Mouse (Mus musculus) heart, adult 18-20 months (tissue): ENCODE data around the gene Nek1. TPM values are rescaled to one million over a fixed set of nuclear protein-coding genes. Genes with fewer than 3 reads are reported as not detected.
A peak's percentile ranks its signal among the peaks of the same experiment; 100 is the strongest.

Source experiments
- DNase-seq, 2 experiments: peaks; one replicate each; pipeline ENCODE4 v3.0.0; 2021 to 2022; ENCODE audit warnings: mixed read lengths in 1 of 2
- long read RNA-seq, 2 experiments: library from polyadenylated mRNA; stranded (forward); transcript quantifications; one replicate each; pipeline ENCODE4 v2.0.0; 2021
- total RNA-seq, 2 experiments: library from RNA; stranded (reverse); gene quantifications; 2 replicates each; pipeline ENCODE4 v1.2.3; 2021

Nek1 gene
- 1 to 10 TPM; 9.5 to 9.6 TPM for total RNA-seq
- long read RNA-seq, experiment 1, full-length matches to known transcripts = 1 of 2 reads
- long read RNA-seq, experiment 1, partial matches to known transcripts = 1 of 2 reads
- long read RNA-seq, experiment 1, other reads (novel, unspliced or antisense) = 0 of 2 reads
- long read RNA-seq, experiment 2, full-length matches to known transcripts = 1 of 1 reads
- long read RNA-seq, experiment 2, partial matches to known transcripts = 0 of 1 reads
- long read RNA-seq, experiment 2, other reads (novel, unspliced or antisense) = 0 of 1 reads

DNA sequence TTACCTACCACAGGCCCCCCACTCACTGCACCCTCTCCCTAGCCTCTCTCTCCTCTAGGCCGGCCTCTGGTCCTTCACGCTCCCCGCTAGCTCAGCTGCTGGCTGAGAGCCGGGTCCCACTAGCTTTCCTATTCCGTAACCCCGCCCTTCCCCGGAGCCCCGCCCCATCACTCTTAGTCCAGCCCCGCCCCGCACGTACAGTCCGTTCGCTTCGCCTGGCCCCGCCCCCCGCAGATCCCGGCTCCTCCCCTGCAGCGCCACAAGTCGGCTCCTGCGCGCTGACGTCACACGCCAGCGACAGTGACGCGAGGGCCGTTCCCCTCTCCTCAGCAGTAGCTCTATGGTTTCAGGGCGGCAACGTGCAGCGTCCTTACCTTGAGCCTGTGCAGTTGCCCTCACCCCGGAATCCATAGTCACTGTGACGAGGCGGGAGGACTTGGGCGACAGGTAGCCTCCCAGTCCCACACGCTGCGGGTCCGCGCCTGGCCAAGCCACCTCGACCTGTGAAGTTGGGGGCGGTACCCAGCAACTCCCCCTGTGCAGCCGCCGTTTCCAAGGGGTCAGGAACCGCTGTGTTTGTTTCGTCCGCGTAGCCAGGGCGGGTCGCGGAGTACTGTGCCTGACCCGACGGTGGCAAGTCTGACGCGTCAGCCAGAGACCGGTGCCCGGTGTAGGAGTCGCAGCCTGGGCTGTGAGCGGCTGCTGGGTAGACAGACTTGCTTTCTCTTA is at the start of gene Nek1:
Gene Nek1 (plus strand): TSS at position 286 of the 729 bp plus-strand sequence.
- DNase-seq = peak; percentile 97 to 98

DNA sequence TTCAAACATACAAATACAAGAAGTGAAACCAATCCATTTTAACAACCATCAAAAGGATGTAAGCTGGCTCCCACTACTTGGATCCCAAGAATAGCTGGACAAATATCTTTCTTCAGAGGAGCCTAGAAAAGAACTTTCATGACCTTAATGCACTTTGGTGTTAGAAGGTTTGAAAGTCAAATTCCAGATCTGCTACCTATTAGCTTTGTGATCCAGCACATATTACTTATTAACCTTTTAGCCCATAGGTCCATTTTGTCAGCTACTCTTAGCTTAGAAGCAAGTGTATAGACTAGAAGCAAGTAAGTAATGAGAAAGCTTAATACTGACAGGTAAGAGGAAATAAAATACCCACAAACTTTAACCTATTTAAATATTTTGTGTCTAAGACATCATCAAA is 45.5 kb upstream of the Nek1 start:
- DNase-seq = no peak

DNA sequence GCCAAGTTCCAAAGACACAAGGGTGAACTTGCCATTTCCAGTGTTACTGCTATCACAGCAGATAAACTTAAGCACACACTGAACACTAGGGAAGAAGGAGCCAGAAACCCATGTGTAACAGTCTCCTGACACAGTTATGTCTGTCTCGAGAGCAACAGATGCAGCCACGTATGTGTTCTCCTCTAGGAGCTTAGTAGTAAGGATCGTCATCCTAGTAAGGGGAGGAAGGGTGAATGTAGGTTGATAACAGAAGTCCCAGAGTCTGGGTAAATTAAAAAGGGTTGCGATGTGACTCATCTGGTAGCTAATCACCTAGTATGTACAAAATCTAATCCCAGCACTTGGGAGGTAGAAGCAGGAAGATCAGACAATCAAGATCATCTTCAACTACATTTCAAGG is 43.1 kb upstream of the Nek1 start:
- peak; percentile 35 to 39 for DNase-seq

DNA sequence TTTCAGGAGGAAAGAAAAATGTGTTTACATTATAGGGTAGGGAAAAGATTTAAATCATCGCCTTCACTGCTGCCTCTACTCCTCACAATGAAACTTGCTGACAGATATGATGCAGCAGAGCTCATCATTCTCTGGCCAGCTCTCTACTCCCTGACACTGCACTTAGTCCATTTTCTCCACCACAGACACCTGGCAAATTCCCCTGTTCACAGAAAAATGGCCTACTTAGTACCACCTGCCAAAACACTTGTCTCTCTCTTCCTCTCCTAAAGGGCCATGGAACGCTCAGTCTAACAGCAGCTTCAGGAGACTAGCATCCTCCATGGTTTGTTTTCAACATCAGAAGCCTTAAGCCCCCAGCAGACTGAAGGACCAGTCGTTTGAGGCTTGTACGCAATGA is 41.7 kb upstream of the Nek1 start:
- no peak for DNase-seq

DNA sequence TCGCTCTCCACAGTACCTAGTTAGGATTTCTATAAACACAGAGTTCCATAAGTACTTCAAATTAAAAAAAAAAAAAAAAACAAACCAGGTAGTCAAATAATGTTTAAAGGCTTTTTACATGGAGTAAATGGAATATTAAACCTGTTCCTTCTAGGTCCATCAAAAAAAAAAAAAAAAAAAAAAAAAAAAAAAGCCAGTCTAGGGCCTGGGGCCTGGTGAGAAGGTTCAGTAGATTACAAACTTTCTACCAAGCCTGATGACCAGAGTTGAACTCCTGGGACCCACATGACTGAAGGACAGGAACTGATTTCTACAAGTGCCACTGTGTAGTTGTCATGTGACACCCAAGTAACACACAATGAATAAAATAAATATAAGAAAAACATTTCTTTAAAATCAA is 41.2 kb upstream of the Nek1 start:
- DNase-seq = no peak

DNA sequence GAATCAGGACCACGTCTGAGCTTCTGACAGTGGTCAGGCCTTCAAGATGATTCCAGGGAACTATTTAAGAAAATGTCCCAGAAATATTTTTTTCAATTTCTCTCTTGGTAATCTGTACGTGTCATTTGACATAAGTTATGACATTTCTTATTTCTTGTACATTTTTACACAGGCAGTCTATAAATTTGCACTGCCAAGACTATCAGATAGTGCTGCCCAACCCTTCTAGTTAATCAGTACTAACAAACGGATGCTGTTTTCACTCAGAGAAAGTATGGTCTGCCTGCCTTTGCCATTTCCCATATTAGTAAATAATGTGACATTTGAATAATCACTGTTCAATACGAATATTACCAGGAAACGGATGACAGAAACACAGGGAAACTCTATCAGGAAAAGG is 40.2 kb upstream of the Nek1 start:
- DNase-seq = no peak

DNA sequence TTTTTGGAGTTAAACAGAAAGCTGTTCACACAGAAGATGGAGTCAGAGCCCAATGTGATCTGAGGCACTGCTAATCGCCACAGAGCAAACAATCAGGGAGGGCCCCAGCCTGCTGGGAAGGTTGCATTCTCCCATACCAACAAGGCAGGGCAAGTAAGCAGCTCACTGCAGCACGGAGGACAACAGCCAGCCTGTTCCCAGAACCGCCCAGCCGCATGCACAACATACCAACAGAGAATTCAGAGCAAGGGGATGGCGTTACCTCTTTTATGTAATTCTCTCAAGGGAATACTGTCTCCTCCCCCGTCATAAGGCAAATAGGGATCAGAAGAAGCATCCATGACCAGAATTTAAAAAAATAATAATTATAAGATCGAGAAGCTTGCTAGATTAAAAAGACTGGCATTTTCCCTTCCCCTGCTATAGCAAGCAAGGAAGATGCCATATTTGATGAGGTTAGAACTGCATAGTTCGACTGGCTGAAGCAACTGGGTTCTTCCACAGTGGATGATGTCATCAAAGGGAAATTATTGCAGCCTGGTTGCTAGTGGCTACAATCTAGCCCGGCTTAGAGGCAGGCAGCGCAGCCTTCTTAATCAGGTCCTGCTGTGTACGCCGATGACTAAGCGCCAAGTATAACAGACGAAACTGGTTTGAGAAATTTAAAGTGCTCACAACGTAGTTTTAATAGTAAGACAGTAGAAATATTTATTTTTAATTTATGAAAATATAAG is 38.5 kb upstream of the Nek1 start:
- peak; percentile 82 to 91 for DNase-seq

DNA sequence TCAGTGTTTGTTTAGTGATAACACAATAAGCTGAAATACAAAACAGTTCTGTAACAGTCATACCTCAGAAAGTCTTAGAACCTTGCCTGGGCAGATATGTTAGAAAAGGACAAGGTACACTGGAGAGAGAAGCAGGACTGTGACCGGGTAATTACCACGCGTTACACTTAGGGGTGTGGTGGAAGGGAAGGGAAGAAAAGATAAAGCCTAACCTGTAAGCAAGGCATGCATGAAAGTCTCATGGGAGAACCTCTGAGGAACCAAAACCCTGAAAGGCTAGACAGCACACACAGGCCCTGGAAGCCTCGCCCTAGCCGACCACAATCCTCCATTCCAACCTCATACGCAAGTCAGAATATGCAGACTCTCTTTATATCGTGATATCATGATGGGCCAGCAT is 36.1 kb upstream of the Nek1 start:
- DNase-seq = no peak

DNA sequence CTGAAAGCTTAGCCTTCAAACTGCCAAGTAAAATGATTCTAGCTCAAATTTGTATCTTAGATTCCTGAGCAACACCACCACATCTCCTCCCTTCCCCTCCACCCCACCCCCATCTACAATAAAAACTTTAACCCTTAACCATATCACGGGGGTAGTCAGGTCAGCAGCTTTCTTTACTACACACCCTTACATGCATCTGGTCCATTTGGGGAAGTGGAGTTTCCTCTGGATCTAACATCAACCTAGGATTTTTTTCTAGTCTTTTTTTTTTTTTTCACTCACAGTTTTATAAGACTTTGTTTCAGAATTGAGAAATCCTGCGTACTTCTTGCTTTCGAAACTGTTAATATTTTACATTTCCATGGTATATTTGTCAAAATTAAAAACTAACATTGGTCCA is 30.2 kb upstream of the Nek1 start:
- DNase-seq = no peak

DNA sequence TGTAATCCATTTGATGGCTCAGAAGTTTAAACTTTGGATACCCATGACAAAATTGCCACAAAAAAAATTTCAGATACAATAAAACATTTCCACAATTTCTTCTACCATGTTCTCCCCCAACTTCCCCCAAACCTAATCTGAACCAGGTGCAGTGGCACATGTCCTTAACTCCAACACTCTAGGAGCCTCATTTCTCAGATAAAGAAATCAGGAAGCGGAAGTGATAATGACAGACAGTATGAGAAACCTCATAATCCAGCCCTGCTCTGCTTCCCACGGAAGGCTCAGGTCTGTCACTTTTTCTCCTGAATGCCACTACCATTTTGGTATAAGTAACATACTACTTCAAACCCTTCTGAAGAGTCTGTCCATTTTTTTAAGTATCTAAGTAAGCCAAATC is 29.1 kb upstream of the Nek1 start:
- DNase-seq = no peak

DNA sequence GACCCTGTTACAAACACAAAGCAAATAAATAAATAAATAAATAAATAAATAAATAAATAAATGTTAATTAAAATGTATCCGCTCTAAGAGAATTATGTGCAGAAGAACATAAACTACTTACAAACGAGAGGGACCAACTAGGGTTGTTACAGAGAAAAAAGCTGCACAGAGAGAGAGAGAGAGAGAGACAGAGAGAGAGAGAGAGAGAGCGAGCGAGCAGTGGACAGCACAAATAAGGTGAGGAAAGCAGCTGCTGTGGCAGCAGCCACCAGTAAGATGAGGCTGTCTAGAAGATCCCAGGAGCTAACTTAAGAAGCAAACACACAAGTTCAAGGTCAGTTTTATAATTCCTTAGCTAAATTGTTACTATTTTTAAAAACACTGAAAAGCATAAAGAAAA is 28.5 kb upstream of the Nek1 start:
- DNase-seq = no peak

DNA sequence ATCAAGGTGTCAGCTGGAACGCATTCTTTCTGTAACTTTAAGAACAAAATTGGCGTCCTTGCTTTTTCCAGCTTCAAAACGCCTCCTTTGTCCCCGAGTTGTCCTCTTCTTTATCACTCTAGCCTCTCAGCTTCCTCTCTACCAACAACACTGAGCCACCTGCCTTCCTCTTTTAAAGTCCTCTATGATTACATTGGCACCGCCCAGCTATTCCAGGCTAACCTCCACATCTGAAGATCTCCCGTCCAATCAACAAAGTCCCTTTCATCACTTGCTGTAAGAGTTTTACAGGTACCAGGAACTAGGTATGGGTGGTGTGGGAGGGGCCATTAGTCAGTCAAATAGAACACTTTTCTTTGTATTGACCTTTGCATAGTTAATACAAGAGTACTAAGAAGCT is 27.7 kb upstream of the Nek1 start:
- DNase-seq = no peak

DNA sequence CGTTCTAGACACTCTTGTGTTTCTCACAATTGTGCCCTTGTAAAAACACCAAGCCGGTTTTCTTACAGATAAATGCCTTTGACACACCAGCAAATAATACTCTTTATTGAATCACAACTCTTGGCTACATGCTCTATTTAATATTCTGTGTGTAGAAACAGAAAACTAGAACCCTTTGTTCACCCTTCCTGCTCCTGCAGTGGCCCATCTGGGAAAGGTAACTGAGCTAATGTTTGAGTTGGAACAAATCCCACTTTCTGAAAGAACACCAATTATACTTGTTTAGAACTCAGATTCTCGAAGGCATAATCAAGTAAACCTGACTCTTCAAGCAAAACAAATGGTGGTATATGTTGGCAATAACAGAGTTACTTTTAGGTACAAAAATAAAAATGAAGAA is 27.3 kb upstream of the Nek1 start:
- DNase-seq = no peak

DNA sequence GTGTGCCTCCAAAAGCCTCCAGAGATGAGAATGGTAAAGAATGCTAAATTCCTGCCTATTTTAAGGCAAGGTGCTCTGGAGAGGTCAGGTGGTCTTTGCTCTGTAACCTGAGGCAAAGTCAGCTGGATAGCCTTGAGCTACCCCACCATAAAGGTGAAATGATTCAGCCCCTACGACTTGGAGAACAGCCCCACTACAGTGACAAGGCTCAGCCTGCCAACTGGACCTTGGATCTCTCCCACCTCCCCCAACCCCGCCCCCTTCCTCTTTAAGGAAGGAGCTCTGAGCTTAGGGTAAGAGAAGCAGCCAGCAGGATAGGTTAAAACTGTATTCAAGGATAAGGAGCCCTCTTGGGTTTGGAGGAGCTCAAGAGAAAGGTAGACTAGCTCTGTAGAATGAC is 23.9 kb upstream of the Nek1 start:
- no peak for DNase-seq

DNA sequence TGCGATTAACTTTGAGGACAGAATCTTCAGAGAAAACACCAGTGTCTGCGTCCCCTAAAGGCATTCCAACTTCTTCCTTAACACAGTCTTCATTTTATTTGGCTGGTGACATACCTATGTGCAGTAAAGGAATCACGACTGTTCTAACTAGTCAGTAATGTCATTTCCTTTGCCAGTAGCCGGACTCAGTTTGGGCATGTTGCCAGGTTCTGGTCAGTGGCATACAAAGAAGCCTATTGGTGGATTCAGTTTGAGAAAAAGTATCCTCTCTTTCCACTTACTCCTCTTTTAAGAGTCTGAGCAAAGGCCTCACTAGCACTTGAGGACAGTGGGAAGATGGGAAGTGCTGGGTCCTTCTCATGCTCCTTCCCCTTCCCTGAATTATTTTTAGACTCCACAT is 21.2 kb upstream of the Nek1 start:
- DNase-seq = peak; percentile 32 to 46

DNA sequence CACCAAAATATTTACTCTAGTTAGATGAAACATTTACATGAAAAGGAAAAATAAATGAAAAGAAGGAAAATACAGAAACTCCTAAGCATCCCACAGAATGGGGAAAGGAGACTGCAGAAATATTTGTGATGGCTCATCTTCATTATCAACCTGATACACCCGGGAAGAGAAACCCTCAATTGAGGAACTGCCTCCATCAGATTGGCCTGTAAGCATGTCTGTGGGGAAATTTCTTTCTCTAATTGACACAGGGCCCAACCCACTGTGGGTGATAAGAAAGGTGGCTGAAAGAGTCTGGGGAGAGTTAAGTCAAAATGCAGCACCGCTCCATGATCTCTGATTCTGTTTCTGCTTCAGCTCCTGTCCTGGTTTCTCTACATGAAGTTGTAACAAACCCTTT is 19.5 kb upstream of the Nek1 start:
- no peak for DNase-seq

DNA sequence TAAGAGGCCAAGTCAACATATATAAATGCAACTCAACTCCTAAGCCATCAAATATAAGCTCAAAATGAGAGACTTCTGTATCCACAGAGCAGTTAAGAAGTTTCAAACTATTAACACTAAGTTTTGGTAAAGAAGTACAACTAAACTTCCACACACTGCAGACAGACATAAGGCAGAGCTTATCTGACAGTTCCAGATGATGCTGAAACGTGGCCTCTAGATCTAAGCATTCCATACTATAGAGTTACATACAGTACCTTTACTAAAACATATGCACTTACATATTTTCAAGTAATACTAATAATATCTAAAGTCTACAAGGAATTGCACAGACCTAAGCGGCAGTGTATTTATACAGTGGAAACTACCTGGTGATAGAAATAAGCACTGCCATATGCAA is 18.2 kb upstream of the Nek1 start:
- DNase-seq = no peak

DNA sequence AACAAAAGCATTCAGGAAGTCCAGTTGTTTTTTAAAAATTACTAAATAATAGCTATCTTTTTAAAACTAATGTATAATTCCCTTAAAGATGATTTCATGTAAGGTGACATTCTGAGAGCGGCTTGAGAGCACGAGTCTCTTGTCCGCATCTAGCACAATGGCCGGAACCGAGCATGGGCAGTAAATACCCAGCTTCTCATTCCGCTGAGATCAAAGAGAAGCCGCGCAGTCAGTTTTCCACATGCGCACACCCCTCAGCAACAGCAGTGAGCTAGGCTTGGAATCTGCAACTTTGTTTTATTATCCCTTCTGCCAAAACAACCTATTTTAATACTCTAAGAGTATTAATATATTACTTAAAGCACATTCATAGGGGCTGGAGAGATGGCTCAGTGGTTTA is 16.2 kb upstream of the Nek1 start:
- no peak for DNase-seq

DNA sequence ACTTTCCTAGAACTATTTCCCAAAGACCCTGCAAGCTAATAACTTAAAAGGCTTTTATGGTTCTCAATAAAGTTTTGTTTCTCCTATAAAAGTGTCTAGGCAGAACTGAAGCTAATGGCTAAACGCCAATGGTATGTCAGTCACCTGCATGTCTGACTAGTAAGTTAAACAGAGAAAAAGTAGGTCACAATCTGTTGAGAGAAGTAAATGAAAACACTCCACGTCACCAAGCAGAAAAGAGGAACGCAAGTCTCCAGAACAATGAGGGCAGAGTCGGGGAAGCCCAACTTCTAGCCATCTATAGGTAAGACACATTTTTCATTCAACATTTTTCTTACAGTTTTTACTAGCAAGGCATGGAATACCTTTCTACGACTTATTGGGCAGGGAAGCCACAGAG is 14.5 kb upstream of the Nek1 start:
- no peak for DNase-seq

DNA sequence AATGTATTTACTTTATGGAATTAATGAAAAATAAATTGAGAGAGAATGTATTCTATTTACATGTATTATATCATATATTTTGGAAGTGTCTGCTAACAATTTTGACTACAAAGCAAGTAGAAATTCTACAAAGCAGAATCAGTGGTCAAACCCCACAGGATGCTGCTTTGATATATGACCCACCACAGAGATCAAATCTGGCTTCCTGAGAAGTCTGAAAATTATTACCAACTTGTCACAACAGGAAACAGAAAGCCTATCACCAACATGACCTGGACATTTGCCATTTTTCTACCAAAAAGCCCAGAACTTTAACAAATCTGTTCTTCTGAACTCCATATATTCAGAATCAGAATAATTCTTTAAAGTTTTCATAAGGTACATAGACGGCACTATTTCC is 11.6 kb upstream of the Nek1 start:
- DNase-seq = no peak

DNA sequence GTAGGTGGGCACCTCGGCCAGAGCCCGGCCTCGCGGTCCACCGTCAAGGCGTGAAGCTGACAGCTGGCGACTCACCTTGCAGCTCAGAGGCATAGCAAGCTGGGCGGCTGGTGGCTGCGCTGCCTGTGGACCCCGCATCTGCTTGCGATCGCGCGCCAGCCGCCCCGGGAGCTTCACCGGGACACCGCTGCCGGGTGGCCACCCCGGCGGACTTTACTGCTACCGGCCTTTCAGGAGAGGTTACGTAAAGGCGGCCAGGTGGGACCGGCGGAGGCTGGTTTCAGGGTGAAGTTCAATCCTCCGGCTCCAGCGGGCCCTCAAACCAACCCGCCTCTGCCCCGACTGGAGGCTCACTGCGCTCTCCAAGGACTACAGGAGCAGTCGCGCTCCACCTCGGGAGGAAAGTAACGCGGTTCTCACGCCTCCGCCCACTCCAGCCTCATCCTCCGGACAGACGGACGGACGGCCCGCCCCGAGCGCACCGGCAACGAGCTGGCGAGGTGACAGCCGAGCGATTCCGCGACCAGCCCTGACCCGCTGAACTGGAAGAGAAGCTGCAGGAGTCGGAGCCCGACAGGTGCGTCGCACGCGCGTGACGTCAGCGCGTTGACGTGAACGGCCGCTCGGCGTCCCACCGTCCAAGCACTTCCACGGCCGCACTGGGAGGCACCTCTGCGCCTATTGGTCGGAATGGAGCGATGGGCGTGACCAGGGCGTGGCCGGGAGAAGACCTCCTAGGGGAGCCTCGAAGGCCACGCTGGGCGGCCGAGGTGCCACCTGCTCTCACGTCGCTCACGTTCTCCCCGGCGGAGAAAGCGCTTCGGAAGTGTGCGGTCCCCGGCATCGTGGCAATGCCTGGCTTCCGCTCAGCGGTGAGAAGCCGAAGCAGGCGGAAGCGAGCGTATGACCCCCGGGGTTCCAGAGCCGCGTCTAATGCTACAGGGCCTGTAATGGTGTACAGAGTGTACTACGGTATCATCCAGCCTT is 10.0 kb upstream of the Nek1 start, which contains the start of gene Clcn3:
Gene Clcn3 (minus strand): TSS at position 600 of the 987 bp plus-strand sequence.
- DNase-seq = peak; percentile 98

DNA sequence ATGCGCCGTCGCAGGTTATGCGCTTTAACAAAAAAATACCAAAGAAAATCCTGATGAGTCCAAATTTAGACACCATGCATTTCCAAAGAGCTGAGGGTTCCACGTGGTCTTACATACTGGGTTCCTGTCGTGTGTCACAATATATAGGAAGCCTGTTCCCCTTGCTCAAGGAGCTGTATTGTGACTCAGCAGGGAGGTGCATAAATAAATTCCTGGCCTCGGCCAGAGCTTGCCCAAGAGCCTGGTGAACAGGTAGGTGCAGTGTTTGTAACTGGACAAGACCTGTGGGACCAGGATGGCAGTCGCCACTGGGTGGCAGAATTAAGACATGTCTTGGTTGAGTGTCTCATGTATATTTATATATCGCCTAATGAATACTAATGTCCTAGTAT is 9.3 kb upstream of the Nek1 start:
- peak; percentile 71 to 80 for DNase-seq
